Mouse (Mus musculus): Measurements from ENCODE around the gene Btbd11. TPM values are rescaled to one million over a fixed set of nuclear protein-coding genes. Genes with fewer than 3 reads are reported as not detected.
A peak's percentile ranks its signal among the peaks of the same experiment; 100 is the strongest.

The Btbd11 gene
- polyA plus RNA-seq, 1 experiment from 2014 or later = 10.9 TPM

- no peak for DNase-seq (ENCODE audit: low spot score)
These were observed 203.4 kb downstream of the Btbd11 start for GRCm38 (mm10) chr10:85590043-85590442.

GRCm38 (mm10) chr10:85591296-85591695, 204.7 kb downstream of the Btbd11 start:
- DNase-seq (ENCODE audit: low spot score) = no peak

- DNase-seq (ENCODE audit: low spot score) = no peak
These were observed 205.4 kb downstream of the Btbd11 start for GRCm38 (mm10) chr10:85591986-85592385.

GRCm38 (mm10) chr10:85596301-85596700, 209.7 kb downstream of the Btbd11 start:
- no peak for DNase-seq (ENCODE audit: low spot score)

- DNase-seq (ENCODE audit: low spot score) = no peak
These were observed 211.5 kb downstream of the Btbd11 start for GRCm38 (mm10) chr10:85598093-85598599.

GRCm38 (mm10) chr10:85598603-85599542, 212.3 kb downstream of the Btbd11 start:
- no peak for DNase-seq (ENCODE audit: low spot score)

- DNase-seq (ENCODE audit: low spot score) = no peak
These were observed 215.9 kb downstream of the Btbd11 start for GRCm38 (mm10) chr10:85602546-85602945.

- no peak for DNase-seq (ENCODE audit: low spot score)
These were observed 217.9 kb downstream of the Btbd11 start for GRCm38 (mm10) chr10:85604556-85604955.

GRCm38 (mm10) chr10:85608550-85609278, 222.1 kb downstream of the Btbd11 start:
- DNase-seq (ENCODE audit: low spot score) = no peak

- DNase-seq (ENCODE audit: low spot score) = no peak
These were observed 230.5 kb downstream of the Btbd11 start for GRCm38 (mm10) chr10:85617080-85617479.

- DNase-seq (ENCODE audit: low spot score) = no peak
These were observed 231.1 kb downstream of the Btbd11 start for GRCm38 (mm10) chr10:85617501-85618417.

- DNase-seq (ENCODE audit: low spot score) = no peak
These were observed 234.5 kb downstream of the Btbd11 start for GRCm38 (mm10) chr10:85621067-85621466.

GRCm38 (mm10) chr10:85624504-85625169, 238.0 kb downstream of the Btbd11 start:
- DNase-seq (ENCODE audit: low spot score) = peak; percentile 3

GRCm38 (mm10) chr10:85625170-85625686, 238.6 kb downstream of the Btbd11 start:
- DNase-seq (ENCODE audit: low spot score) = no peak

GRCm38 (mm10) chr10:85632030-85632429, 245.4 kb downstream of the Btbd11 start:
- DNase-seq (ENCODE audit: low spot score) = no peak

GRCm38 (mm10) chr10:85633577-85633976, 247.0 kb downstream of the Btbd11 start:
- no peak for DNase-seq (ENCODE audit: low spot score)

- DNase-seq (ENCODE audit: low spot score) = no peak
These were observed 251.0 kb downstream of the Btbd11 start for GRCm38 (mm10) chr10:85637580-85637979.

GRCm38 (mm10) chr10:85638141-85638540, 251.5 kb downstream of the Btbd11 start:
- DNase-seq (ENCODE audit: low spot score) = no peak

- DNase-seq (ENCODE audit: low spot score) = no peak
These were observed 253.0 kb downstream of the Btbd11 start for GRCm38 (mm10) chr10:85639581-85639980.

GRCm38 (mm10) chr10:85640408-85640807, 253.8 kb downstream of the Btbd11 start:
- no peak for DNase-seq (ENCODE audit: low spot score)
